Mouse (Mus musculus) lung, embryonic 16.5 days (tissue): ENCODE results near the gene Uso1. TPM values are rescaled to one million over a fixed set of nuclear protein-coding genes. Genes with fewer than 3 reads are reported as not detected.

Experiments
- ATAC-seq: fragments of 200-750 bp; cut with Nextera tagmentation; 2 replicates; pipeline ENCODE4 v1.8.0; 2017; ENCODE audit warnings: low read depth, mild to moderate bottlenecking, moderate library complexity
- H3K27ac ChIP-seq: fragments of 300-500 bp; sonication (generic); 2 replicates; pipeline ENCODE4 v1.5.1; 2014; ENCODE audit warnings: mild to moderate bottlenecking, control low read depth, low read length
- H3K27me3 ChIP-seq: fragments of 300-500 bp; sonication (generic); 2 replicates; pipeline ENCODE4 v1.6.1; 2014; ENCODE audit warnings: low read depth, low read length, mixed read lengths; ENCODE audit not compliant: control insufficient read depth, insufficient read depth
- H3K36me3 ChIP-seq: fragments of 300-500 bp; sonication (generic); 2 replicates; pipeline ENCODE4 v1.6.1; 2014; ENCODE audit warnings: low read length; ENCODE audit not compliant: control insufficient read depth, insufficient read depth
- H3K4me1 ChIP-seq: fragments of 300-500 bp; sonication (generic); replicated peaks from 2 replicates; pipeline ENCODE4 v1.6.1; 2014; ENCODE audit warnings: low read length, mixed read lengths; ENCODE audit not compliant: control insufficient read depth, insufficient read depth
- H3K4me2 ChIP-seq: fragments of 300-500 bp; sonication (generic); 2 replicates; pipeline ENCODE4 v1.6.1; 2014; ENCODE audit warnings: low read depth, low read length, control low read depth
- H3K4me3 ChIP-seq: fragments of 300-500 bp; sonication (generic); 2 replicates; pipeline ENCODE4 v1.5.1; 2014; ENCODE audit warnings: mild to moderate bottlenecking, low read length, control low read depth
- H3K9ac ChIP-seq: fragments of 300-500 bp; sonication (generic); 2 replicates; pipeline ENCODE4 v1.6.1; 2014; ENCODE audit warnings: low read length, control low read depth
- H3K9me3 ChIP-seq: fragments of 300-500 bp; sonication (generic); 2 replicates; pipeline ENCODE4 v1.6.1; 2016; ENCODE audit warnings: low read length; ENCODE audit not compliant: control insufficient read depth
- WGBS: fragments of 180-500 bp; shearing (Covaris S2); extraction: QIAGEN DNeasy Blood & Tissue Kit; methylation state at CpG from one replicate; pipeline ENCODE4 v1.1.7; 2014; 5-methylcytosine and 5-hydroxymethylcytosine counted together
- polyA plus RNA-seq: library from polyadenylated mRNA; unstranded; fragments of >200 nt; fragmentation: Nextera tagmentation; extraction: Ambion mirVana; gene quantifications from 2 replicates; pipeline ENCODE4 v1.2.1, GENCODE M21; 2015

Uso1 gene
- polyA plus RNA-seq, 1 experiment from 2014 or later = 37.7 TPM

DNA sequence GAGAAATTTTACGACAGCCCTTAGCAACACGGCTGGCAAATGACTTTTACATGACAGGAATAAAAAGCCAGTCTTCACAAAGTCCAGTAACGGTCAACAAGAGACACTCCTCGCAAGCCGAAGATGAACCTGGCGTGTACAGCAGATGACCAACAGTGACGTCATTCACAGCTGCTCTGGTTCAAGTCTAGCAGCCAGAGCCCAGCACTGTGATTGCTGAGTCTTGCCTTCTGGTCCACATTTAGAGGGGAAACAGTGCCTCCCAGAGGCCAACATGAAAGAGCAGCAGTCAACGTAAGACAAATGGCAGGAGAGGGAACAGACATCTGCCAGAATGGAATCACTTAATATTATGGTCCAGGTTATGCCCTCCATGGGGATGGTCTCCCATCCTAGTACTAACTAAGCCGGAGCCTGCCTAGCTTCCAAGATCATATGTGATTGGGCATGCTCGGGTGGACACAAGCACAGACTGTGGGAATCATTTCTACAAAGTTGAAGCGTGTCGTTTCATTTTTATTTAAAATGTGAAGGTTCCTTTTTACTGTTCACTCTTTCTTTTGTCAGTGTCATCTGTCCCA lies 19.8 kb upstream of the Uso1 start:
- Histone ChIP-seq H3K9me3 (no peaks in the 10 kb centered on the region), H3K27me3 (no peaks in the 10 kb centered on the region; the same call in 1 of the 2 replicates), H3K4me1 (0 out of 2 replicates have a peak, but pooled peaks cover 1% of the 10 kb centered on the region), H3K36me3 (no peaks in the 10 kb centered on the region), H3K4me2 (no peak overlapping the region), H3K27ac (no peak overlapping the region), H3K4me3 (no peak overlapping the region), H3K9ac (no peak overlapping the region)
- ATAC-seq = peak; percentile 57
- WGBS = 55% methylated on average over 12 of the region's 12 CpGs

DNA sequence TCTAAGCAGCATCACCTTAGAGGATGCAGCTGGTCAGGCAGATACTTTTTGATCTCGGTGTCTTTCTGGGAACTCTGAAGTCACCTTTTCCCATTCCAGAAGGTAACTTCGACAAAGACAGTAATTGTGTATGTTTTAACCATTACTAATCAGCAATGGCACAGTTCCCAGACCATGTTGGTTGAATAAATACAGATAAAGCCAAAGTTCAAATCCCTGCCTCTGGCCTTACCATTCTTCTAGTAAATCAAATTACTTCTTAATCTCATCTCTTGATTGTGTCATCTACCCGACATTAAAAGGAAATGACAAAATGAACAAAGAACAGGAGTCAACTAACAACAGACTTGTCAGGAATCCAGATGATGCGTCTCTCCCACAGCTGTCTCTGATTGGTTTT lies 16.1 kb upstream of the Uso1 start:
- Histone ChIP-seq H3K36me3 (no peaks in the 10 kb centered on the region), H3K27me3 (no peaks in the 10 kb centered on the region), H3K9me3 (no peaks in the 10 kb centered on the region), H3K4me2 (no peak overlapping the region), H3K4me3 (no peak overlapping the region), H3K27ac (no peak overlapping the region), H3K9ac (no peak overlapping the region), H3K4me1 (no peaks in the 10 kb centered on the region)
- WGBS = 64% methylated on average over 4 of the region's 4 CpGs
- ATAC-seq = no peak

DNA sequence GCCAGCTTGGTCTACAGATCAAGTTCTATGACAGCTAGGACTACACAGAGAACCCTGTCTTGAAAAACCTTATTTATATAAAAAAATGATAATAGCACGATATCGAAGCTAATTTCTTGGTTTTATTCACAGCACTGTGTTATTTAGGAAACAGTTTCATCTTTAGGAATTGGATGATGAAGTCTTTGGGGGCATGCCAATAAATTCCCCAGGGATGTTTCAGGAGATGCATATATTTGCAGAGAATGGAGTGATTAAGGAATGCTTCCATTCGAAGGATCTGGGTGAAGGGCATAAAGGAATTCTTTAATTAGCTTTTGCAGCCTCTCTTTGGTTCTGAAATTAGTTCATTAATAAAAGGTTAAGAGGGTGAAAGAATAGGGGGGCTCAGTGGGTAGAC lies 12.3 kb upstream of the Uso1 start:
- H3K36me3 ChIP-seq = no peaks in the 10 kb centered on the region
- no peak overlapping the region for H3K9ac ChIP-seq
- peaks cover 2% of the 10 kb centered on the region; the same call in 1 of the 2 replicates for H3K4me1 ChIP-seq
- no peak overlapping the region for H3K27ac ChIP-seq
- no peaks in the 10 kb centered on the region for H3K27me3 ChIP-seq
- H3K4me2 ChIP-seq = no peak overlapping the region
- no peaks in the 10 kb centered on the region for H3K9me3 ChIP-seq
- 85% methylated on average over 3 of the region's 3 CpGs for WGBS
- no peak overlapping the region for H3K4me3 ChIP-seq
- no peak for ATAC-seq

DNA sequence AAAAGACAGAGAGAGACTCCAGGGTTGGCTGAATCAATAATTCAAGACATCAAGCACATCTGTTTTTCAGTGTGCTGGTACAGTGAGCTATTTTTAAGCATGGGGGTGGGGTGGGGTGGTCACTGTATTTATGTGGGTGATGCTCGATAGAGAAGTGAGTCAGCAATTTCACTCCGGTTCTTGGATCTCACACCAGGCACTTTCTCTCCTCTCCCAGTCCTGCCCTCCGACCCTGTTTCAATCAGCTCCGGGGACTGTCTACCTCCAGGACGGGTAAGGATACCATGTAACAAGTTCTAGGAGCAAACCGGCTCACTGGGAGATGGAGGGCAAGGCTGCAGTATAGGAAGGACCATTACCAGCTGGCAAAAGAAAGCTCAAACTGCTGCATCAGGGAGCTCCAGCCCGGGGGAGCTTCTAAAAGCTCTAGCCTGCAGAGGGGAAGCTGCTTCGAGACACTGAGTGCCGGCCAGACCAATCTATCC lies 10.6 kb upstream of the Uso1 start:
- peak; percentile 38; the same call in 1 of the 2 replicates for ATAC-seq
- 53% methylated on average over 9 of the region's 9 CpGs for WGBS
- H3K4me3 ChIP-seq = no peak overlapping the region
- H3K4me1 ChIP-seq = peaks cover 2% of the 10 kb centered on the region; the same call in 1 of the 2 replicates
- H3K4me2 ChIP-seq = no peak overlapping the region
- H3K27ac ChIP-seq = 0 out of 2 replicates have a peak overlapping the region, but pooled peaks have one; percentile 23
- H3K36me3 ChIP-seq = no peaks in the 10 kb centered on the region
- H3K27me3 ChIP-seq = no peaks in the 10 kb centered on the region
- no peak overlapping the region for H3K9ac ChIP-seq
- no peaks in the 10 kb centered on the region for H3K9me3 ChIP-seq

DNA sequence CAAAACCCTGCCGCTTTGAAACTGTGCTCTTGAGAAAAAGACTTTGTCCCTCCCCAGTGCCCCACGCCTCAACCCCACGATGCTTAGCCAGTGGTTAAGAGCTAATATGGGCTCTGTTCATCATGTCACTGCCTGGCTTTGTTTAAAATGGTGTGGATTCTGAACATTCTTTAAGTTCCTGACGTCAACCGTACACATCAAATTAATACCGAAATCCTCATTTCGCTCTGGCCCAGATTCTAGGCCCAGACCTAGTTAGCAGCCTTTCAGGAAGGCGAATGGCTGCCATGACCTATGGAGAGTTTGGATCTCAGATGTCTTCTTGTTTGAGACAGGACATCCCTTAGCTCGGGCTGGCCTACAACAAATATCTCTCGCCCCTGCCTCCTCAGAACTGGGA lies 10.0 kb upstream of the Uso1 start:
- H3K4me3 ChIP-seq = no peak overlapping the region
- 0 out of 2 replicates have a peak overlapping the region, but pooled peaks have one; percentile 23 for H3K27ac ChIP-seq
- 75% methylated on average over 10 of the region's 10 CpGs for WGBS
- no peak overlapping the region for H3K4me2 ChIP-seq
- no peak for ATAC-seq
- no peaks in the 10 kb centered on the region for H3K9me3 ChIP-seq
- H3K4me1 ChIP-seq = peaks cover 2% of the 10 kb centered on the region; the same call in 1 of the 2 replicates
- H3K27me3 ChIP-seq = no peaks in the 10 kb centered on the region
- H3K9ac ChIP-seq = no peak overlapping the region
- no peaks in the 10 kb centered on the region for H3K36me3 ChIP-seq

DNA sequence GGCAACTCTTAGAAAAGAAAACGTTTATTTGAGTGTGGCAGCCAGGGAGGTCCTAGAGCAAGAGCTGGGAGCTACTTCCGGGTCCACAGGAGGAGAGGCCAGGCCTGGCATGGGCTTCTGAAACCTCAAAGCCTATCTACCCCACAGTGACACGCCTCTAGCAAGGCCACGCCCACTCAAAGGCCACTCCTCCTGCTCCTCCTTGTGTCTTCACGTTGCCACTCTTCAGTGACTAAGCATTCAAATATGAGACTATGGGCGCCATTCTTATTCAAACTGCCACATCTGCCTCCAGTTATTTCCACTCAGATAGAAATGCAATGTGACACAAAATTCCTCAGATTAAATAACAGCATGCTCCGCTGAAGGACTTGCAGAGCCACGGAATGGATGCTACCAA lies 9.2 kb upstream of the Uso1 start:
- no peaks in the 10 kb centered on the region for H3K9me3 ChIP-seq
- ATAC-seq = peak; percentile 80
- H3K9ac ChIP-seq = no peak overlapping the region
- no peak overlapping the region for H3K4me3 ChIP-seq
- 21% methylated on average over 8 of the region's 8 CpGs for WGBS
- no peak overlapping the region for H3K27ac ChIP-seq
- H3K36me3 ChIP-seq = no peaks in the 10 kb centered on the region
- H3K4me1 ChIP-seq = peaks cover 2% of the 10 kb centered on the region; the same call in 1 of the 2 replicates
- H3K27me3 ChIP-seq = no peaks in the 10 kb centered on the region
- H3K4me2 ChIP-seq = no peak overlapping the region

DNA sequence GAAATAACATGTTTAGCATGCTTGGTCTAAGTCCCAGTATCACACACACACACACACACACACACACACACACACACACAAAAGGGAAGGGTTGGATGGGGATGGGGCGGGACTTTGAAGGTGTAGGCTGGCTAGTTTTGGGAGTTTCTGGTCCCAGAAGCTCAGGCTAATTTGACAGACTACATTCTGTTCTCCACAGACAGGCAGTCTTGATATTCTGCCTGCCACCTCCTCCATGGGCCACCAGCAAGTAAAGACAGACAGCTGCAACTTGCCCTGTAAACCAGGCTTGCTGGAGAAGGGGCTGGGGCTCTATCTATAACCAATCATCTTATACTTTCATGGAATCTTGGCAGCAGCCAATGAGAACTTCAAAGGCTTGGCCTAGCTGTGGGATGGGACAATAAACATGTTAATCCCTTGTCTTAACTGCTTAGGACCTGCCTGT lies 8.4 kb upstream of the Uso1 start:
- peak; percentile 10; the same call in 1 of the 2 replicates for ATAC-seq
- no peak overlapping the region for H3K4me2 ChIP-seq
- H3K27me3 ChIP-seq = no peaks in the 10 kb centered on the region
- peaks cover 2% of the 10 kb centered on the region; the same call in 1 of the 2 replicates for H3K4me1 ChIP-seq
- H3K9ac ChIP-seq = no peak overlapping the region
- no peak overlapping the region for H3K4me3 ChIP-seq
- no peaks in the 10 kb centered on the region for H3K36me3 ChIP-seq
- H3K27ac ChIP-seq = no peak overlapping the region
- 92% methylated on average over 1 of the region's 1 CpGs for WGBS
- H3K9me3 ChIP-seq = no peaks in the 10 kb centered on the region

DNA sequence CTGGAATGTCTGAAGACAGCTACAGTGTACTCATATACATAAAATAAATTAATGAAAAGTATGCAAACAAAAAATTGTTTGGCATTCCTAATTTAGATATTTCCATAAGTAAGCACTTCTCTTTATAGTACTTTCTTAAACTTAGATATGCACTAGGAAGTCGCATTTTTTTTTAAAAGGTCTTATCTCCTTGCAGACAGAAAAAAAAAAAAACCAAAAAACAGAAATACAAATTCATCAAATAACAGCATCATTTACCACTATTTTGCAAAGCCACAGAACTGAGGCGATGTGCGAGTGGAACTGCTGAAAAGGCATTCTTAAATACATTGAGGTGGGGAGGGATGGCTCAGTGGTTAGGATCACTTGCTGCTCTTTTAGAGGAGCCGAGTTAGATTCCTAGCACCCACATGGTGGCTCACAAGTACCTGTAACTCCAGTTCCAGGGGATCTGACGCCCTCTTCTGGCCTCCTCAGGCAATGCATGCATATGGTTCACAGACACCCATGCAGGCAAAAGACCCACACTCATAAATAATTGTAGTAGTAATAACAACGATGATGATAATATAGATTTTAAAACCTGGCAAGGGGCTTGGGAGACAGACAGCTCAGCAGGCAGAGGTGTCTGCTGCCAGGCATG lies 7.6 kb upstream of the Uso1 start:
- H3K36me3 ChIP-seq = no peaks in the 10 kb centered on the region
- H3K27ac ChIP-seq = no peak overlapping the region
- 86% methylated on average over 6 of the region's 6 CpGs for WGBS
- no peak overlapping the region for H3K4me3 ChIP-seq
- H3K4me1 ChIP-seq = peaks cover 2% of the 10 kb centered on the region; the same call in 1 of the 2 replicates
- H3K4me2 ChIP-seq = no peak overlapping the region
- H3K27me3 ChIP-seq = no peaks in the 10 kb centered on the region
- H3K9me3 ChIP-seq = no peaks in the 10 kb centered on the region
- no peak for ATAC-seq
- H3K9ac ChIP-seq = no peak overlapping the region

DNA sequence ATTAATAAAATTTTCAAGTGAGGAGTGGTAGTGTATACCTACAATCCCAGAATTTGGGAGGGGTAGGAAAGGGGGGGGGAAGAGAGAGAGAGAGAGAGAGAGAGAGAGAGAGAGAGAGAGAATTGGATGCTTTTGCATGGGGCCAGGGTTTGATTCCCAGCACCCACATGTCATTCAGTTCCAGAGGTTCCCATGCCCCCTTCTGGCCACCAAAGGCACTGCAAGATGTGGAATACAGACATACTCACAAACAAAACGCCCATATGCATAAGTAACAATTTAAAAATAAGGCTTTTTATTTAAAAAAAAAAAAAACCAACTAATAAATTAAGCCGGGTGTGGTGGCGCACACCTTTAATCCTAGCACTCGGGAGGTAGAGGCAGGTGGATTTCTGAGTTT lies 5.6 kb upstream of the Uso1 start:
- Histone ChIP-seq H3K9ac (no peak overlapping the region), H3K27ac (no peak overlapping the region), H3K4me3 (no peak overlapping the region), H3K27me3 (no peaks in the 10 kb centered on the region), H3K4me1 (peaks cover 2% of the 10 kb centered on the region), H3K36me3 (no peaks in the 10 kb centered on the region), H3K9me3 (no peaks in the 10 kb centered on the region), H3K4me2 (no peak overlapping the region)
- ATAC-seq = no peak
- 97% methylated on average over 4 of the region's 4 CpGs for WGBS
